Mouse (Mus musculus): ENCODE results near the gene En1. TPM values are rescaled to one million over a fixed set of nuclear protein-coding genes. Genes with fewer than 3 reads are reported as not detected.

The En1 gene
- polyA plus RNA-seq, 1 experiment from 2014 or later: 1.2 TPM

DNA sequence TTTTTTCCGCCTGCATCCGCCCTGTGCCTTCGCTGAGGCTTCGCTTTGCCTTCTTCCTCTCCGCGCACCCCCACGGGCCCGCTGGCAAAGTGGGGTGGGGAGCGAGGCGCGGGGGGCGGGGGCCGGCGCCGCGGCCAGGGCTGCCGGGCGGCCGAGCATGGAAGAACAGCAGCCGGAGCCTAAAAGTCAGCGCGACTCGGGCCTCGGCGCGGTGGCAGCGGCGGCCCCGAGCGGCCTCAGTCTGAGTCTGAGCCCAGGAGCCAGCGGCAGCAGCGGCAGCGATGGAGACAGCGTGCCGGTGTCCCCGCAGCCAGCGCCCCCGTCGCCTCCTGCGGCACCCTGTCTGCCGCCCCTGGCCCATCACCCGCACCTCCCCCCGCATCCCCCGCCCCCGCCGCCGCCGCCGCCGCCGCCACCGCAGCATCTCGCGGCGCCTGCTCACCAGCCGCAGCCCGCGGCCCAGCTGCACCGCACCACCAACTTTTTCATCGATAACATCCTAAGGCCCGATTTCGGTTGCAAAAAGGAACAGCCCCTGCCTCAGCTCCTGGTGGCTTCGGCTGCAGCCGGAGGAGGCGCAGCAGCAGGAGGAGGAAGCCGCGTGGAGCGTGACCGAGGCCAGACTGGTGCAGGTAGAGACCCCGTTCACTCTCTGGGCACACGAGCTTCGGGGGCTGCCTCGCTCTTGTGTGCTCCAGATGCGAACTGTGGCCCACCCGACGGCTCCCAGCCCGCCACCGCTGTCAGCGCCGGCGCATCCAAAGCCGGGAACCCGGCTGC, 848 bp downstream of the En1 start:
- H3K4me3 ChIP-seq (replicated peaks): peak overlapping the region; percentile 42
- peak overlapping the region; percentile 49; the same call in 1 of the 2 replicates for H3K9ac ChIP-seq
- H3K27me3 ChIP-seq: peaks cover 95% of the 10 kb centered on the region
- WGBS: 0% methylated on average over 66 of the region's 83 CpGs
- no peaks in the 10 kb centered on the region for H3K9me3 ChIP-seq
- no peak overlapping the region for H3K27ac ChIP-seq
- peak; percentile 45 for ATAC-seq (ENCODE audit: low FRiP score)
- peaks cover 28% of the 10 kb centered on the region for H3K4me1 ChIP-seq
- H3K4me2 ChIP-seq: peak overlapping the region; percentile 61
- no peaks in the 10 kb centered on the region for H3K36me3 ChIP-seq (replicated peaks)

GRCm38 (mm10) chr1:120603656-120604051, 1.4 kb downstream of the En1 start:
- ATAC-seq (ENCODE audit: low FRiP score): no peak; the same call in 1 of the 2 replicates
- Histone ChIP-seq H3K9me3 (no peaks in the 10 kb centered on the region), H3K27ac (no peak overlapping the region), H3K36me3 (replicated peaks) (no peaks in the 10 kb centered on the region), H3K4me2 (peak overlapping the region; percentile 61), H3K9ac (peak overlapping the region; percentile 49; the same call in 1 of the 2 replicates), H3K4me1 (peaks cover 25% of the 10 kb centered on the region), H3K27me3 (peaks cover 95% of the 10 kb centered on the region), H3K4me3 (replicated peaks) (peak overlapping the region; percentile 42)
- WGBS: under 1% methylated on average over 32 of the region's 35 CpGs

DNA sequence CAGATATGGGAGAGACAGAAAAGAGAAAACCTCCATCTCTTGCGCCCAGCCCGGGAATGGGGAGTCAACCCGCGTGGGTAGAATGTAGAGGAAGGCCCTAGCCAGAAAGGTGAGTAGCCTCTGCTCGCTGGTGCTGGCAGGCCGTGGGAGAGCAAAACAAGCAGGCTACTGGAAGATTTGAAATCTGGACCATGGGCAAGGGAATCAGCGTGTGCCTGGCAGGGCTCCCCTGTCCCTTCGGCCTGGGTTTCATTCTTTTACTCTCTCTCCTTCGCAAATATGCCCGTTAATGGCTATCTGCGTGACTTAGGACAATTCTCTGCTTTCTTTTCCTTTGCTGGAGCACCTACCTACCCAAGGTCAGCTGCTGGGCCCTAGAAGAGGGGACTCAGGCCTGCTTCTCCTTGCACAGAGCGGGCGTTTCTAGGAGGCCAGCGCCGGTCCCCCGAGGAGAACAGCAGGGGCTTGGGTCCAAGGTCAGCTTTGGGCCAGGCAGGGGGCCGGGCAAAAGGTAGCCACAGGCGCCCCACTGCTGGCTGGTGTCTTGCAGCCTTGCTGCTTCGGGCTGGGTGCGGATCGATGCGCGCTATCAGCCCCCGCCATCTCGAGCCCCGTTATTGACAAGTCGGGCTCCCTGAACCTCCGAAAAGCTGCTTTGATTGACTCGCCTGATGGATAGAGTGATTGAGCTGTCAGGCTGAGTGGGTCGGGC, 2.4 kb downstream of the En1 start:
- Histone ChIP-seq H3K9ac (no peak overlapping the region), H3K4me2 (no peak overlapping the region)
- 1% methylated on average over 30 of the region's 30 CpGs for WGBS

DNA sequence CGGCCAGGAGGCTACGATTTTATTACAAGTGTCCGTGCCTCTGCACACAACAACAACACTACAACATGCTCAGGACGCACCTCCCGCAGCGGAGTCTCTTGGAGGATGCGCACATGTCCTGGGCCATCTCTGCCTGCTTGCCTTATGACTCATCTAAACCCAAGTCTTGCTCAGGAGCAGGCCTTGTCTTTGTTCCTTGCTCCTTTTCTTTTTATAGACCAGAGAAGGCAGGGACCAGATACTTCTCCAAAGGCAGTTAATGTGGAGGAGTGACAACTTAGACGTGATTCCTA, 2.9 kb downstream of the En1 start:
- no peak overlapping the region for H3K4me2 ChIP-seq
- no peak for ATAC-seq (ENCODE audit: low FRiP score)
- H3K27ac ChIP-seq: no peak overlapping the region
- no peak overlapping the region for H3K4me3 ChIP-seq (replicated peaks)
- H3K9ac ChIP-seq: no peak overlapping the region
- peaks cover 95% of the 10 kb centered on the region for H3K27me3 ChIP-seq
- WGBS: under 1% methylated on average over 8 of the region's 8 CpGs
- peaks cover 23% of the 10 kb centered on the region for H3K4me1 ChIP-seq
- H3K9me3 ChIP-seq: no peaks in the 10 kb centered on the region
- H3K36me3 ChIP-seq (replicated peaks): no peaks in the 10 kb centered on the region

More for the DNA sequence above, 2.4 kb downstream of the En1 start:
- Histone ChIP-seq H3K27me3 (peaks cover 95% of the 10 kb centered on the region), H3K4me3 (replicated peaks) (no peak overlapping the region; the same call in 1 of the 2 replicates), H3K27ac (no peak overlapping the region), H3K36me3 (replicated peaks) (no peaks in the 10 kb centered on the region), H3K4me1 (peaks cover 25% of the 10 kb centered on the region), H3K9me3 (no peaks in the 10 kb centered on the region)
- ATAC-seq (ENCODE audit: low FRiP score): no peak

DNA sequence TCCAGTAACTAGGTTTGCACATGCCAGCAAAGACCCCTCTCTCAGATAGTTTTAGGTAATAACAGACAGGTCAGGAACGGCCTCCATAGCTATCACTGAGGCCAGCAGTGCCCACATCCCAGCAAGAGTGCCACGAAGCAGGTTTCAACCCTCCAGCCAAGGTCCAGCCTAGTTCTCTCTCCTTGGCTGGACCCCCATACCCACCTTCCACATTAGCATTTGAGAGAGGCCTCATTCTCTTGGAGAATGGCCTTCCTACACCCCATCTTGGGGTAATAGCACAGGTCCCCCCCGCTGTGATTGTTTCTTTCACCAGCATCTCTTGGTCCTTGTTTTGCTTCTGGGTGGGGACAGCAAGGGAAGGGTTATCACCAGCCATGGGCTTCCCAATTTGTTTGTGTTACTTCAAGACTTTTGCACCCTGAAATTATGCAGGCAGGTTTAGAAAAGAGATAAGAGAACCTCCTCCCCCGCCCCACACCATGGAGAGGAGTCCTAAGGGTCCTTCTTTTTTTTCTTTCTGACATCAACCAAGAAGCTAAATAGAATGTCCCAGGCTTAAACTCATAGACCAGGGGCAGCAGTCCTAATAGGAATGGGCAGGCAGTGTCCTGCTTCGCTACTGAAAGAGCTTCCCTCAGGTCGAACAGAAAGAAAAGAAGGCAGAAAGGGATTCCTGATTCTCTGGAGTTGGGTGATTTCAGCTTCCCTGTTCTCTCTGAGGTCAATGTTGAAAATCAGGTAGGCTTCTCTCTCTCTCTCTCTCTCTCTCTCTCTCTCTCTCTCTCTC, 3.5 kb downstream of the En1 start:
- H3K36me3 ChIP-seq (replicated peaks): no peaks in the 10 kb centered on the region
- 2% methylated on average over 6 of the region's 6 CpGs for WGBS
- no peak overlapping the region for H3K27ac ChIP-seq
- H3K9me3 ChIP-seq: no peaks in the 10 kb centered on the region
- H3K4me1 ChIP-seq: peaks cover 22% of the 10 kb centered on the region
- H3K27me3 ChIP-seq: peaks cover 95% of the 10 kb centered on the region
- H3K9ac ChIP-seq: no peak overlapping the region
- ATAC-seq (ENCODE audit: low FRiP score): no peak
- H3K4me2 ChIP-seq: no peak overlapping the region
- no peak overlapping the region for H3K4me3 ChIP-seq (replicated peaks)

DNA sequence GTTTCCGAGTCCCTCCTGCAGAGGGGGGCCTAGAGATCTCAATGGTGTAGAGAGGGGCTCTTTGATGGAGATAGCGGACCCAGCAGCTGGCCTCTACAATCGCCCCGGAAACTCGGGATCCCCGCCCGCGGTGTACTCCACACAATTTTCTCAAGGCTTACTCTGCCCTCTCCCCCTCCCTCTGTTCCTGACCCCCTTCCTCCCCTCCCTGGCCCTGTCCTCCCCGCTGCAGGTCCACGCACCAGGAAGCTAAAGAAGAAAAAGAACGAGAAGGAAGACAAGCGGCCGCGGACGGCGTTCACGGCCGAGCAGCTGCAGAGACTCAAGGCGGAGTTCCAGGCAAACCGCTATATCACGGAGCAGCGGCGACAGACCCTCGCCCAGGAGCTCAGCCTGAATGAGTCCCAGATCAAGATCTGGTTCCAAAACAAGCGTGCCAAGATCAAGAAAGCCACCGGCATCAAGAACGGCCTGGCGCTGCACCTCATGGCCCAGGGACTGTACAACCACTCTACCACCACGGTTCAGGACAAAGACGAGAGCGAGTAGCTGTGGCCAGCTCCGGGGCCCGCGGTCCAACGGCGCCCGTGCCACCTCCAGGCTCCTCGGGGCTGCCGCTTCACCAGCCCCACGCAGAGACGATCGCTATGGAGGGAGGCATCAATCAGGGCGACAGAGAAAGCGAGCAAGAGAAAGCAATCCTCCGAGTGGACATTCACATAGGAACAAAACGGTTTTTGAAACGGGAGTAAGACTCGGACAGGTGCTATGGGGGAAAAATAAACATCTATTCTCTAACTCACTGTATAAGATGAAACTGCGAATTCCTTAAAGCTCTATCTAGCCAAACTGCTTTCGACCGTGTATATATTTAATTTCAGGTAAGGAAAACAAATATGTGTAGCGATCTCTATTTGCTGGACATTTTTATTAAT, 4.7 kb downstream of the En1 start:
- no peak overlapping the region for H3K9ac ChIP-seq
- ATAC-seq (ENCODE audit: low FRiP score): no peak
- WGBS: under 1% methylated on average over 52 of the region's 52 CpGs
- H3K4me1 ChIP-seq: peaks cover 20% of the 10 kb centered on the region
- peak overlapping the region; percentile 14; the same call in 1 of the 2 replicates for H3K4me3 ChIP-seq (replicated peaks)
- no peak overlapping the region for H3K27ac ChIP-seq
- H3K4me2 ChIP-seq: peak overlapping the region; percentile 33
- no peaks in the 10 kb centered on the region for H3K36me3 ChIP-seq (replicated peaks)
- H3K9me3 ChIP-seq: no peaks in the 10 kb centered on the region
- peaks cover 95% of the 10 kb centered on the region for H3K27me3 ChIP-seq

DNA sequence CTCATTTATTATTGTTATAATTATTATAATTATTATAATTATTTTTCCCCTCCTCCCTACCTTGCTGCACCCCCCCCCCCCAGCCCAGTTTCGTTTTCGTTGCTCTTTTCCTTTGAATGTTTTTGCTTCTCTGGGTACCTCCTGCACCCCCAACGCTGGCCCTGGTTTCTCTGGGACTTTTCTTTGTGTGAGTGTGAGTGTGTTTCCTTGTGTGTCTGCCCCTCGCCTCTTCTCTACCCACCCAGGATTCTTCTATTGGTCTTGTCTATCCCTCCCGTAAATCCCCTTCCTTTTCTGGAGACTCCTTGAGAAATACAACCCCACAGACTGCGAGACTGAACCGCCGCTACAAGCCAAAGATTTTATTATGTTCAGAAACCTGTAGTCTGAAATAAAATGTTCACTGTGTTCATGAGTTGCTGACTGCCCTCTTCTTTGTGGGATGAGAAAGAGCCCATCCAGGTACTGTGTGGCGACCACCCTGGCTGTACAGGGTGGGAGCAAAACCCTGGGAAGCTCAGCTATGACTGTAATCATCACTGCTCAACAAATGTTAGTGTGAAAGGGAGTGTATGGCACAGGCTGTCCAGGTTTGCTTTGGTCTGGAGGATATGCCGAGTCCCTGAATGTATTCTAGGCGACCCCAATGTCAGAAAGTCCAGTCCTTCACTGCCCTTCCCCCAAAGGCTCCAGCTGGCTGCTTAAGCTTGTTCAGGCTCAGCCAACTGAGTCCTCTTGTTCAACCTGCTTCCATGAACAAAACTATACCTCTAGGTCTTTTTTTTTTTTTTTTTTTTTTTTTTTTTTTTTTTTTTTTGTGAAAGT, 5.6 kb downstream of the En1 start:
- Histone ChIP-seq H3K36me3 (replicated peaks) (no peaks in the 10 kb centered on the region), H3K4me2 (no peak overlapping the region), H3K4me1 (peaks cover 13% of the 10 kb centered on the region), H3K9ac (no peak overlapping the region), H3K27me3 (peaks cover 97% of the 10 kb centered on the region), H3K9me3 (no peaks in the 10 kb centered on the region), H3K4me3 (replicated peaks) (no peak overlapping the region), H3K27ac (no peak overlapping the region)
- ATAC-seq (ENCODE audit: low FRiP score): no peak
- 2% methylated on average over 11 of the region's 11 CpGs for WGBS

DNA sequence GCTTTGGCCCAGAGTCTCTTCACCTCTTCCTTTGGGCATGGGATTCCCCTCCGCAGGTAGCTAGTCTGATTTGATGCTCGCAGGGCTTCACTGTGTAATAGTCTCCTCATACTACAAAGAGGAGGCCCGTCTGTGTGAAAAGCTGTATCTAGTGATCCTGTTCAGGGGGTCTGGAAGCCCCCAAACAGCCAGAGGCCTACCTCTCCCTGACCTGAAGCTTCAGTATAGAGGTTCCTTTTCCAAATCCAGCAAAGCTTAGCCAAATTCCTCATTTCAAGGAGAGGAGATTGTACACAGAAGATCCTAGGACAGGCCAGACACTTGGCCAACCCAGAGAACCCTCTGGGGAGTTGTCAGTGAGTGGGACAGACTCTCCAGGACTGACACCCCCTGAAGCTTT, 6.2 kb downstream of the En1 start:
- Histone ChIP-seq H3K27ac (no peak overlapping the region), H3K9me3 (no peaks in the 10 kb centered on the region), H3K4me1 (peaks cover 7% of the 10 kb centered on the region), H3K27me3 (peaks cover 97% of the 10 kb centered on the region), H3K36me3 (replicated peaks) (no peaks in the 10 kb centered on the region), H3K9ac (no peak overlapping the region), H3K4me3 (replicated peaks) (no peak overlapping the region), H3K4me2 (no peak overlapping the region)
- WGBS: 7% methylated on average over 3 of the region's 3 CpGs
- ATAC-seq (ENCODE audit: low FRiP score): no peak

- H3K9ac ChIP-seq: no peak overlapping the region
- H3K4me2 ChIP-seq: no peak overlapping the region
Observed at GRCm38 (mm10) chr1:120609611-120610010, 7.4 kb downstream of the En1 start.

DNA sequence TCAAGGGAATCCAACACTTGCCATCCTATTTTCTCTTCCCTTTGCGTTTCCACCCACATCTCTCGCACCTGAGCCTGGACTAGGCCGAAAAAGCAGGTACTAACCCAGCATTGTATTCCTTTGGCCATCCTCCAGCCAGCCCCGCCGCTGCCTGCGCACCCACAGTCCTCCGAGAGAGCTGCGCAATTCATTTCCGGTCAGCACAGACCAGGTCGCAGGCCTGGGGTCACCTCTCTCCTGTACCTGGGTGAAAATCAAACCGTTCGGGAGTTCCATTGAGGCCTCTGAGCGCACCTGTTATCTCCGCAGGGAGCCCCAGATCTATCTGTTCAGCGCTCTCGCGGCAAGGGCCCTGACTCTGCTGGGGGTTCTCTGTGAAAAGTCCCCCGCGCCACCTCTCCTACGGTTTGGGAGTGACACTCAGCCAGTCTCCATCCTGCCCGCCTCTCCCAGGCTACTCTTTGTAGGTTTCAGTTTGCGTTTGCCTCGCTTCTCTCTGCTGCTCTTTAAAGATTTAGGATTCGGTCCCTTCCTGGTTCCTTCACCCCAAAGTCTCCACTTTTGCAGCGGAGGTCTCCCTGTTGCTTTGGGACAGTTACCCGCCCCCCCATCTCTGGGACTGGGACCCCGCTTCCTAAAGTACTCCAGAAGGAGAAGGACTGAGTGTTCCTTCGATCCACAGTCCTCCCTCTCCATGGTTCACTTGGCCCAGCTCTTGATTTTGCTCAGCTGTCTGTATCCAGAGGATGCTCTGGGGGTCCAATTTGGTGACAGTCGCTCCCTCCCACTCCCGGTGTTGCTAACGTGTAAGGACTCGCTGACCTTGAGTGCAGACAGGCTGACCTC, 11.5 kb downstream of the En1 start:
- H3K9ac ChIP-seq: no peak overlapping the region
- no peaks in the 10 kb centered on the region for H3K36me3 ChIP-seq (replicated peaks)
- no peak overlapping the region for H3K4me3 ChIP-seq (replicated peaks)
- H3K4me2 ChIP-seq: no peak overlapping the region
- H3K27me3 ChIP-seq: peaks cover 100% of the 10 kb centered on the region
- no peak for ATAC-seq (ENCODE audit: low FRiP score)
- peaks cover 5% of the 10 kb centered on the region; the same call in 1 of the 2 replicates for H3K4me1 ChIP-seq
- no peaks in the 10 kb centered on the region for H3K9me3 ChIP-seq
- H3K27ac ChIP-seq: no peak overlapping the region
- 2% methylated on average over 32 of the region's 32 CpGs for WGBS

More at GRCm38 (mm10) chr1:120609611-120610010, 7.4 kb downstream of the En1 start:
- 2% methylated on average over 6 of the region's 6 CpGs for WGBS
- Histone ChIP-seq H3K4me1 (peaks cover 8% of the 10 kb centered on the region; the same call in 1 of the 2 replicates), H3K27ac (no peak overlapping the region), H3K27me3 (peaks cover 97% of the 10 kb centered on the region), H3K4me3 (replicated peaks) (no peak overlapping the region), H3K36me3 (replicated peaks) (no peaks in the 10 kb centered on the region), H3K9me3 (no peaks in the 10 kb centered on the region)
- ATAC-seq (ENCODE audit: low FRiP score): no peak

Measured in forebrain, embryonic 12.5 days (tissue).